Mouse (Mus musculus): ENCODE measurements around the gene Opcml.

GRCm38 (mm10) chr9:28336511-28337208 is 546.1 kb downstream of the Opcml start:
- no peak for TF ChIP-seq POLR2A (IDR thresholded peaks at IDR 0.05; ENCODE audit: extremely low read depth, insufficient read depth, low read length)
- no peak for TF ChIP-seq CTCF (IDR thresholded peaks at IDR 0.05; ENCODE audit: low read depth, low read length)

All from liver, adult 2 months (tissue).